Mouse (Mus musculus) MEL (cell line): ENCODE data around the gene Pno1.

Experiments used
- CHD1 ChIP-seq: IDR thresholded peaks from 2 replicates; pipeline ENCODE4 v1.6.1; 2012; ENCODE audit warnings: low read depth, mild to moderate bottlenecking, inconsistent platforms, low read length, improper control_type of control experiment
- CTCF ChIP-seq, 3 experiments: IDR thresholded peaks in 2 of 3; conservative IDR thresholded peaks in 1 of 3; 2 replicates each; pipeline ENCODE4 v1.5.1; 2011 to 2012; ENCODE audit warnings: low read length in 3 of 3, low read depth in 2 of 3, mild to moderate bottlenecking in 2 of 3, improper control_type of control experiment in 1 of 3, inconsistent platforms in 1 of 3, mixed read lengths in 1 of 3, moderate library complexity in 1 of 3; ENCODE audit not compliant: control insufficient read depth in 1 of 3, insufficient read depth in 1 of 3, poor library complexity in 1 of 3, severe bottlenecking in 1 of 3
- GABPA ChIP-seq: IDR thresholded peaks from 2 replicates; pipeline ENCODE4 v1.6.1; 2012; ENCODE audit warnings: low read depth, mild to moderate bottlenecking, inconsistent platforms, low read length, improper control_type of control experiment, moderate library complexity
- MAX ChIP-seq: IDR thresholded peaks from 2 replicates; pipeline ENCODE4 v1.6.1; 2011; ENCODE audit warnings: low read length, improper control_type of control experiment
- MYB ChIP-seq: IDR thresholded peaks from 2 replicates; pipeline ENCODE4 v1.6.1; 2011; ENCODE audit warnings: mild to moderate bottlenecking, low read depth, low read length, improper control_type of control experiment
- NELFE ChIP-seq: IDR thresholded peaks from 2 replicates; pipeline ENCODE4 v1.6.1; 2011; ENCODE audit warnings: low read depth, low read length, improper control_type of control experiment
- POLR2A ChIP-seq, 2 experiments: IDR thresholded peaks; 2 replicates each; pipeline ENCODE4 v1.6.1; 2011 to 2012; ENCODE audit warnings: low read length in 2 of 2, mild to moderate bottlenecking in 2 of 2, control low read depth in 1 of 2, improper control_type of control experiment in 1 of 2, low read depth in 1 of 2, moderate library complexity in 1 of 2; ENCODE audit not compliant: control insufficient read depth in 1 of 2, insufficient read depth in 1 of 2, poor library complexity in 1 of 2
- POLR2AphosphoS2 ChIP-seq: IDR thresholded peaks from 2 replicates; pipeline ENCODE4 v1.6.1; 2011; ENCODE audit warnings: low read length, improper control_type of control experiment
- POLR2AphosphoS5 ChIP-seq: IDR thresholded peaks from 2 replicates; pipeline ENCODE4 v1.6.1; 2012; ENCODE audit warnings: low read depth, borderline replicate concordance, mild to moderate bottlenecking, inconsistent platforms, low read length, moderate library complexity, mixed read lengths
- TAL1 ChIP-seq: IDR thresholded peaks from 2 replicates; pipeline ENCODE4 v1.6.1; 2012; ENCODE audit warnings: mild to moderate bottlenecking, inconsistent platforms, low read length, moderate library complexity, mixed read lengths
- UBTF ChIP-seq: IDR thresholded peaks from 2 replicates; pipeline ENCODE4 v1.6.1; 2012; ENCODE audit warnings: low read depth, mild to moderate bottlenecking, inconsistent platforms, low read length, improper control_type of control experiment, moderate library complexity, borderline replicate concordance; ENCODE audit not compliant: insufficient read depth
- USF1 ChIP-seq: IDR thresholded peaks from 2 replicates; pipeline ENCODE4 v1.6.1; 2014; ENCODE audit warnings: low read depth, mild to moderate bottlenecking, inconsistent platforms, low read length, improper control_type of control experiment, moderate library complexity
- ZKSCAN1 ChIP-seq: IDR thresholded peaks from 2 replicates; pipeline ENCODE4 v1.6.1; 2012; ENCODE audit warnings: low read depth, mild to moderate bottlenecking, inconsistent platforms, low read length, improper control_type of control experiment, moderate library complexity
- ZNF384 ChIP-seq: IDR thresholded peaks from 2 replicates; pipeline ENCODE4 v1.6.1; 2012; ENCODE audit warnings: low read depth, mild to moderate bottlenecking, inconsistent platforms, low read length, improper control_type of control experiment

GRCm38 (mm10) chr11:17183165-17183564 is 28.2 kb downstream of the Pno1 start:
- TF ChIP-seq POLR2A (IDR thresholded peaks at IDR 0.05; ENCODE audit: control insufficient read depth in 1 of 2, insufficient read depth in 1 of 2, low read depth in 1 of 2, low read length in 2 of 2, poor library complexity in 1 of 2) (no peak), NELFE (no peak), CTCF (IDR thresholded peaks at IDR 0.05 in 2 of 3, conservative IDR thresholded peaks at IDR 0.05 in 1 of 3; ENCODE audit: control insufficient read depth in 1 of 3, insufficient read depth in 1 of 3, low read depth in 2 of 3, low read length in 3 of 3, poor library complexity in 1 of 3, severe bottlenecking in 1 of 3) (no peak), MAX (no peak), GABPA (no peak), POLR2AphosphoS5 (no peak), MYB (no peak), ZKSCAN1 (no peak), TAL1 (no peak), POLR2AphosphoS2 (no peak), USF1 (no peak), UBTF (no peak), CHD1 (no peak), ZNF384 (no peak)
